Mouse (Mus musculus): ENCODE data around the gene Pds5a. TPM values are rescaled to one million over a fixed set of nuclear protein-coding genes. Genes with fewer than 3 reads are reported as not detected.

Gene Pds5a
- 100 to 1,000 TPM; 110 to 158 TPM for polyA plus RNA-seq (2017; shearing (Covaris generic))

DNA sequence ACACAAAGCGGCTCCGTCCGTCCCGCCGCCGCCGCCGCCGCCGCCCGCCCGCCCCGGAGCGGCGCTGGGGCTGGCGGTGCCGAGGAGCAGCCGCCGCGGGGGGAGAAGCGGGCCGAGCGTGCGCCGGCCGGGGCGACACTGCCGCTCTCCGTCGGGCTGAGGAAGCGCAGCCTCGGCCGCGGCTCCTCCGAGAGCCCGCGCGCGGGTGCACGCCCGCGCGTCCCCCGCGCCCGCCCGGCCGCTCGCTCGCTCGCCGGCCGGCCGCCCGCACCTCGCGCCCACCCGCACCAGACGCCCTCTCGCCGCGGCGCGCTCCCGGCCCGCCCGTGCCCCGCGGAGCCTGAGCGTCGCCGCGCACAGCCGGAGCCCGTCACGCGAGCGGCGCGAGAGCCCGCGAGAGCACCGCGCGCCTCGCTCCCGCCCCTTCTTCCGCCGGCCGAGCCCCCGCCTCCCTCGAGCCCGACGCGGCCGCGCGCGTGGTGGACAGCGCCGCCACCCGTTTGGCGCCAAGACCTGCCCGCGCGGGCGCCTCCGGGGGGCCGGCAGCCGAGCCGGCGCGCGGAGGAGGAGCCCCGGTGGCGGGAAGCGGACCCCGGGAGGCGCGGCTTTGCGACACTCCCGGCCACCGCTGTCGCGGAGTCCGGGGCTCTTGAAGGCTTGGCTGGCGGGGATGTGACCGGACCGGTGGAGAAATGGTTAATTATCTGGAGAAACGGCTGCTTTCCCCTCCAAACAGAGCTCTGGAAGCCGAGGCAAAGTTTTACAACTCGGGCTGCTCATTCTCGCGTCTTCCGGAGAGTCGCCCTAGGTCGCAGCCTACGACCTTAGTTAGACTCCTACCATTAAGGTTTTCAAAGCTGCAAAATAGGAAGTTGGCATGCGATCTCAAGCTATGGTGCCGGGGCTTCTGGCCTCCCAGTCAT lies at the start of gene Pds5a:
Gene Pds5a (minus strand): TSS at position 438 of the 923 bp plus-strand sequence.

Other genes with a start within 250 kb of the Pds5a start
- 1 to 10 TPM; 1.6 to 2.3 TPM for gene Gm43552, start 205.4 kb downstream of the Pds5a start, polyA plus RNA-seq (2017; shearing (Covaris generic))
- 100 to 1,000 TPM; 144 to 177 TPM for gene Smim14, start 161.1 kb downstream of the Pds5a start, polyA plus RNA-seq (2017; shearing (Covaris generic))
- gene Ube2k, start 161.0 kb downstream of the Pds5a start, polyA plus RNA-seq (2017; shearing (Covaris generic)) = 100 to 1,000 TPM; 119 to 129 TPM
- gene N4bp2, start 65.2 kb upstream of the Pds5a start, polyA plus RNA-seq (2017; shearing (Covaris generic)) = 10 to 100 TPM in 1 of 2 experiments, 1 to 10 TPM in 1; 9.6 to 15.6 TPM
- 100 to 1,000 TPM; 180 to 324 TPM for gene Rhoh, start 162.9 kb upstream of the Pds5a start, polyA plus RNA-seq (2017; shearing (Covaris generic))
- 1 to 10 TPM in 1 of 2 experiments, under 1 TPM in 1; 0.93 to 1.0 TPM for gene Chrna9, start 236.6 kb upstream of the Pds5a start, polyA plus RNA-seq (2017; shearing (Covaris generic))